Mouse (Mus musculus) G1E (cell line): ENCODE data around the gene Igfbp5. TPM values are rescaled to one million over a fixed set of nuclear protein-coding genes. Genes with fewer than 3 reads are reported as not detected.

Experiments
- ATAC-seq: 2 replicates; pipeline ENCODE4 v1.8.0; 2016; ENCODE audit warnings: mild to moderate bottlenecking; ENCODE audit not compliant: insufficient number of reproducible peaks, poor library complexity, low FRiP score, severe bottlenecking; ENCODE audit errors: extremely low read depth
- DNase-seq: peaks from one replicate; pipeline ENCODE4 v3.0.0; 2012; ENCODE audit warnings: low spot score
- H3K27me3 ChIP-seq: 2 replicates; pipeline ENCODE4 v1.6.1; 2012; ENCODE audit warnings: mild to moderate bottlenecking, low read length, inconsistent platforms; ENCODE audit not compliant: insufficient read depth
- H3K36me3 ChIP-seq: replicated peaks from 2 replicates; pipeline ENCODE3; 2012; ENCODE audit warnings: mild to moderate bottlenecking, inconsistent platforms
- H3K4me1 ChIP-seq: 2 replicates; pipeline ENCODE4 v1.6.1; 2012; ENCODE audit warnings: low read depth, low read length, inconsistent platforms, mixed read lengths; ENCODE audit not compliant: insufficient read depth
- H3K4me3 ChIP-seq: 2 replicates; pipeline ENCODE4 v1.5.1; 2012; ENCODE audit warnings: low read depth, mild to moderate bottlenecking, inconsistent platforms, low read length, moderate library complexity, mixed read lengths
- H3K9me3 ChIP-seq: replicated peaks from 2 replicates; pipeline ENCODE4 v1.6.1; 2012; ENCODE audit warnings: inconsistent platforms
- CTCF ChIP-seq: IDR thresholded peaks from 2 replicates; pipeline ENCODE4 v1.5.1; 2012; ENCODE audit warnings: low read depth, low read length, inconsistent platforms, mixed read lengths
- GATA1 ChIP-seq: IDR thresholded peaks from 2 replicates; pipeline ENCODE4 v1.6.1; 2012; ENCODE audit warnings: borderline replicate concordance, low read length, inconsistent platforms, mixed read lengths
- GATA2 ChIP-seq: IDR thresholded peaks from 2 replicates; pipeline ENCODE4 v1.6.1; 2012; ENCODE audit warnings: low read depth, low read length, inconsistent platforms, borderline replicate concordance
- POLR2AphosphoS5 ChIP-seq: IDR thresholded peaks from 2 replicates; pipeline ENCODE4 v1.6.1; 2012; ENCODE audit warnings: low read depth, low read length, inconsistent platforms; ENCODE audit not compliant: insufficient replicate concordance
- TAL1 ChIP-seq: conservative IDR thresholded peaks from 2 replicates; pipeline ENCODE4 v1.6.1; 2012; ENCODE audit warnings: low read depth, low read length, inconsistent platforms, mixed read lengths
- polyA plus RNA-seq: library from polyadenylated mRNA; stranded (reverse); fragments of >175 nt; gene quantifications from 2 replicates; pipeline ENCODE4 v1.2.3, GENCODE M21; 2012
- total RNA-seq, 2 experiments: library from RNA; stranded (forward) in 1 of 2; stranded (reverse) in 1 of 2; fragments of 200-1000 nt in 1 of 2; fragments of >200 nt in 1 of 2; fragmentation: Nextera tagmentation in 1 of 2; gene quantifications; 2 replicates each; pipeline ENCODE4 v1.2.3; 2014 to 2017

Igfbp5 gene
- total and polyA plus RNA-seq, 3 experiments: 0.01 to 0.11 TPM; not detected in 1

- Histone ChIP-seq H3K9me3 (no peaks in the 10 kb centered on the region), H3K36me3 (no peaks in the 10 kb centered on the region), H3K4me3 (no peak overlapping the region), H3K4me1 (no peaks in the 10 kb centered on the region), H3K27me3 (peaks cover 18% of the 10 kb centered on the region; the same call in 1 of the 2 replicates)
- DNase-seq (no peak), ATAC-seq (no peak)
- TF ChIP-seq POLR2AphosphoS5 (no peak), GATA2 (no peak), CTCF (no peak), TAL1 (no peak), GATA1 (no peak)
These were observed 25.6 kb downstream of the Igfbp5 start for GRCm38 (mm10) chr1:72849037-72849436.

DNA sequence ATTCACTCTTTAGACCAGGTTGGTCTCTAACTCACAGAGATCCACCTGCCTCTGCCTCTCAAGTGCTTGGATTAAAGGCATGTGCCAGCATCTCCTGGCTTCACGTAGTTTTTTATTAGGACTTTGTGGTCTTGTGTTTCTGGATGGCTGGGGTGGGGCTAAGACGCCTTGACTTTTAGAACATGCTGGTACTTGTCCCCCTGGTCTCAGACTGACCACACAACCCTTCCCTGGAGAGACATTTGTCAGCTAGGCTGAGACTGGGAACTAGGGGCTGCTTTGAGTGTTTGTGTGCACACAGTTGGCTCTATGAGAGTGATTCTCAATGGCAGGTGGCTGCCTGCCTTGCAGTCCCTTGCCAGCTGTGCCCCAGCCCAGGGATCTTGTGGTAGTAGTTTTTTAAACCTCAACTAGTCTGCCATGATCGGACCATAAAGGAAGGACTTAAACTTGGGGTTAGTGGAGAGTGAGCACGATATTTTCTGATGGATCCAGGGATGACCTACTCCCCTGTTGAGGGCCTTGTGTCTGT is 26.8 kb downstream of the Igfbp5 start:
- Histone ChIP-seq H3K4me3 (no peak overlapping the region), H3K9me3 (no peaks in the 10 kb centered on the region), H3K27me3 (peaks cover 18% of the 10 kb centered on the region; the same call in 1 of the 2 replicates), H3K36me3 (no peaks in the 10 kb centered on the region), H3K4me1 (no peaks in the 10 kb centered on the region)
- ATAC-seq (no peak), DNase-seq (no peak)
- no peak for TF ChIP-seq CTCF
- TF ChIP-seq POLR2AphosphoS5: no peak
- no peak for TF ChIP-seq TAL1
- no peak for TF ChIP-seq GATA1

- Histone ChIP-seq H3K4me1 (no peaks in the 10 kb centered on the region), H3K9me3 (no peaks in the 10 kb centered on the region), H3K27me3 (peaks cover 13% of the 10 kb centered on the region), H3K36me3 (no peaks in the 10 kb centered on the region), H3K4me3 (no peak overlapping the region)
- no peak for TF ChIP-seq GATA2
- TF ChIP-seq GATA1: no peak
- no peak for TF ChIP-seq POLR2AphosphoS5
- TF ChIP-seq TAL1: no peak
- TF ChIP-seq CTCF: no peak
- DNase-seq (no peak), ATAC-seq (no peak)
These were observed 30.0 kb downstream of the Igfbp5 start for GRCm38 (mm10) chr1:72844675-72845074.

- Histone ChIP-seq H3K9me3 (no peaks in the 10 kb centered on the region), H3K4me3 (no peak overlapping the region), H3K4me1 (no peaks in the 10 kb centered on the region), H3K36me3 (no peaks in the 10 kb centered on the region), H3K27me3 (peaks cover 7% of the 10 kb centered on the region)
- ATAC-seq: no peak
- TF ChIP-seq TAL1: no peak
- TF ChIP-seq POLR2AphosphoS5: no peak
- TF ChIP-seq CTCF: no peak
- no peak for TF ChIP-seq GATA1
- no peak for TF ChIP-seq GATA2
- DNase-seq: no peak
These were observed 31.8 kb downstream of the Igfbp5 start for GRCm38 (mm10) chr1:72842666-72843459.

DNA sequence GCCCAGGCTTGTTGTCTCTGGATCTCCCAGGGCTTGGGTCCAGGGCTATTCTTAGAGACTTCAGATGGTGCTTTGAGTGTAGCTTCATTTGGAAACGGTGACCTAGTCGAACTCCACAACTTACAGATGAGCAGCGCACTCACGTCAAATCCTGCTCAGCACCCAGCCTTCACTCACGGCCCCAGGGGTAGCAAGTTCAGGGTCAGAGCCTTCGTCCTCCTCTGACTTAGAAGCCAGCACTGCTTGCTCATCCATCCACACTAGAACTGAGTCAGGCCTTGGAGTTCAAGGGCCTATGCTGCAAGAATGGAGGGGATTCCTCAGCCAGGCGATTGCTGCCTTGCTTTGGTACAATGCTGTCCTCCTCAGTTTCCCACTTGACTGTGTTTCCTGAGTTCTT is 34.9 kb downstream of the Igfbp5 start:
- no peaks in the 10 kb centered on the region for H3K36me3 ChIP-seq

DNA sequence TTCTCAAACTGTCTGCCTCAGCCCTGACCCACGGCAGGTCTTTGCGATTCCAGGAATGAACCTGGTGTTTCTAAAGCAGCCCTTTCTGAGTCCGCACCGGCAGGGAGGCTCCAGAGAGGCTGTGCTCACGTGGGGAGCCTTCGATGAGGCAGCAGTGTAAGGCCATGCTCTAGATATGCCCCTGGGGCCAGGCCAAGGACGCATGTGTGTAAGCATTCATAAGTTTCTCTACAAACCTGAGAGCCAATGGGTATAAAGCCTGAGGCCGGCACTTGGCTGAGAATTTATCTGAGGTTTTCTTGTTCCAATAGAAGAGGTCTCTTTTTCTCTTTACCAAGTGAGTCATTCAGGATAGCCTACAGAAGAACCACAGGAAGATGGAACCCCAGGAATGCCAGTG is 35.3 kb downstream of the Igfbp5 start:
- DNase-seq: no peak
- Histone ChIP-seq H3K27me3 (peaks cover 3% of the 10 kb centered on the region), H3K9me3 (no peaks in the 10 kb centered on the region), H3K4me1 (no peaks in the 10 kb centered on the region), H3K4me3 (no peak overlapping the region), H3K36me3 (no peaks in the 10 kb centered on the region)
- no peak for ATAC-seq
- TF ChIP-seq GATA2: no peak
- no peak for TF ChIP-seq GATA1
- no peak for TF ChIP-seq CTCF
- TF ChIP-seq POLR2AphosphoS5: no peak
- TF ChIP-seq TAL1: no peak

More for the DNA sequence above, 34.9 kb downstream of the Igfbp5 start:
- ATAC-seq: no peak
- H3K9me3 ChIP-seq: no peaks in the 10 kb centered on the region
- no peak for DNase-seq
- H3K4me3 ChIP-seq: no peak overlapping the region
- no peaks in the 10 kb centered on the region for H3K4me1 ChIP-seq
- TF ChIP-seq POLR2AphosphoS5: no peak
- no peak for TF ChIP-seq CTCF
- no peak for TF ChIP-seq GATA2
- peaks cover 3% of the 10 kb centered on the region for H3K27me3 ChIP-seq
